Mouse (Mus musculus): ENCODE results near the gene 2210016L21Rik. TPM values are rescaled to one million over a fixed set of nuclear protein-coding genes. Genes with fewer than 3 reads are reported as not detected.
A peak's percentile ranks its signal among the peaks of the same experiment; 100 is the strongest.

2210016L21Rik gene
- total RNA-seq (2021) (10 to 100 TPM; 25.3 to 31.7 TPM), polyA plus RNA-seq (2012; rRNA removed) (10.2 and 12.5 TPM in 2 replicates)
- long read RNA-seq, transcript 2210016L21Rik-201 (6 exons, 2,607 nt): major isoform, 18 of 23 reads
- long read RNA-seq, partial matches to known transcripts: 1 of 23 reads
- long read RNA-seq, other reads (novel, unspliced or antisense): 4 of 23 reads

DNA sequence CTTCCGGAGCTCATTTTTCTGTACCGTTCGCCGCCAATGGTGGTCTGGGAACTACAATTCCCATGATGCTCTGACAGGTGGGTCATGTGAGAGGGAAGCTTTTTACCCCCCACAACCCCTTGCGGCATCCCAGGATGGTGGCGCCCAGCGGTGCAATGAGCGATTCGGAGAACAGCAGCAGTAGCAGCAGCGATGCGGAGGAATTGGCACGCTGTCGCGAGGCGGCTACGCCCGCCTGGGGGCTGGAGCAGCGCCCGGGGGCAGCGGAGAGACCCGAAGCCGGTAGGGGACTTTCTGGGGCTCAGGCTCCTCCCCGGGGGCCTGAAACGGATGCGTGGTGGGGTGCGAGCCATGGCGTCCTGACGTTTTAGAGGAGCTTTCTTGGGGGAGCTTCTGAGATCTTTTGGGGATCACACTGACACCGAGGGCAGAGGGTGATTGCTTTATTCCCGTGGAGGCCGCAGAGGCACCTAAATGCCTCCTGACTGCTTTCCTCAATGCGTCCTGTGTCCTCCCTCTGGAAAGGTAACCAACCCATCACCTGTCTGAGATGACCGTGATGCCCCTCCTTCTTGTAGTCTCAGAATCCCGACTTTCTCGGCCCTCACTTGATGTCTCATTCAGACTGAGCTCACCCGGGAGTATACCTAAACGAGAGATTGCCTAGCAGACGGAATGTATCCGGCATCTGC lies at the start of gene 2210016L21Rik:
Gene 2210016L21Rik, plus strand, starts transcription at position 85 of the 692 bp plus-strand sequence.
- peak within 1 kb of the TSS; percentile 94 for H3K4me3 ChIP-seq
- no peaks in the 10 kb centered on the region for H3K27me3 ChIP-seq (ENCODE audit: control insufficient read depth, insufficient read depth, low read length)
- TF ChIP-seq POLR2A (IDR thresholded peaks at IDR 0.05; ENCODE audit: insufficient read depth, low read depth, low read length) (peak; percentile 82), EP300 (IDR thresholded peaks at IDR 0.05; ENCODE audit: insufficient read depth, low read depth, low read length) (no peak), CTCF (IDR thresholded peaks at IDR 0.05) (peak; percentile 46)
- peak within 1 kb of the TSS; percentile 78 for H3K27ac ChIP-seq
- H3K9ac ChIP-seq (ENCODE audit: low read depth, low read length): peak within 1 kb of the TSS; percentile 66
- H3K4me1 ChIP-seq (ENCODE audit: control insufficient read depth, insufficient read depth, low read length): no peaks in the 10 kb centered on the region; the same call in 1 of the 2 replicates
- no peaks in the 10 kb centered on the region for H3K79me2 ChIP-seq (replicated peaks; ENCODE audit: control insufficient read depth, insufficient read depth, low read length)
- WGBS: 1% methylated on average over 39 of the region's 39 CpGs
- DNase-seq: peak; percentile 84 to 87
- H3K36me3 ChIP-seq (ENCODE audit: control insufficient read depth, insufficient read depth, low read length): peaks cover 2% of the 10 kb centered on the region; the same call in 1 of the 2 replicates
- intact Hi-C loops (cut with DNase I): no loop called here

GRCm38 (mm10) chr5:114895542-114895941 lies 46.4 kb upstream of the 2210016L21Rik start:
- no peaks in the 10 kb centered on the region for H3K36me3 ChIP-seq (ENCODE audit: control insufficient read depth, insufficient read depth, low read length)
- TF ChIP-seq CTCF (IDR thresholded peaks at IDR 0.05): no peak
- no peak for TF ChIP-seq EP300 (IDR thresholded peaks at IDR 0.05; ENCODE audit: insufficient read depth, low read depth, low read length)
- no peak for TF ChIP-seq POLR2A (IDR thresholded peaks at IDR 0.05; ENCODE audit: insufficient read depth, low read depth, low read length)
- H3K27me3 ChIP-seq (ENCODE audit: control insufficient read depth, insufficient read depth, low read length): no peaks in the 10 kb centered on the region
- intact Hi-C loops (cut with DNase I): loop anchor here (5.0 kb wide), 1 partner anchor 73 kb away; the partner anchor contains the start of gene 1500011B03Rik
- peaks cover 3% of the 10 kb centered on the region for H3K4me1 ChIP-seq (ENCODE audit: control insufficient read depth, insufficient read depth, low read length)
- DNase-seq: no peak
- no peak overlapping the region for H3K27ac ChIP-seq
- no peak overlapping the region for H3K4me3 ChIP-seq
- H3K79me2 ChIP-seq (replicated peaks; ENCODE audit: control insufficient read depth, insufficient read depth, low read length): no peaks in the 10 kb centered on the region
- WGBS: 91% methylated on average over 4 of the region's 4 CpGs
- no peak overlapping the region for H3K9ac ChIP-seq (ENCODE audit: low read depth, low read length)

DNA sequence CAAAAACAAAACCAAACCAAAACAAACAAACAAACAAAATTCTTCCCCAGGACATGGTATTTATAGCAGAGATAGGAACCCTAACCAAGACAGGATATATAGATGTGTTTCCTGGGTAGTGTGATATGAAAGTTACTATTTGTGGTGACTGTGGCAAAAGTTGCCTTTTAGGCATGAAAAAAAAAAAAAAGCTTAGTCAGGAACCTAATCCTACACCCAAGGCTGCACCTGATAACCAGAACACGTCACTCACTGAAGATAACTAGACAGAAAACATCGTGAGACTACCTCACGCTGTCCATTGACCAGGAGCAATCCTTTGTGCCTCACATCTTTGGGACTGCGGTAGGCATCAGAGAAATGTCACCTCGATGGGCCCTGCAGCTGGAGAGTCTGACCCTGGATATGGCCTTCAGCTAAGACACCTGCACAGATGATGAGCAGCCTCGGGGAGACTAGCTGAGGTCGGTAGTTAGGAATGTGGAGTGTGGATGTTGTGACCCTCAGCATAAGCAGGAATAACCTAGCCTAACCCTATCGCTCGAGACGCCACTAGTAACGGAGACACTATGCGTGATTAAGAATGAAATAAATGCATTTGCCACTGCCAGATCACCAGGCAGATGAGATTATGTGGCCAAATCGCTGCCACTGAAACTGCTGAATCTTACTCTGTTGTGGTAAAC lies 45.1 kb upstream of the 2210016L21Rik start, which contains the start of gene Oasl2:
Gene Oasl2, plus strand, starts transcription at position 249 of the 686 bp plus-strand sequence.
- DNase-seq: peak in 1 of 2 experiments; percentile 13
- no peaks in the 10 kb centered on the region for H3K27me3 ChIP-seq (ENCODE audit: control insufficient read depth, insufficient read depth, low read length)
- peaks cover 3% of the 10 kb centered on the region for H3K4me1 ChIP-seq (ENCODE audit: control insufficient read depth, insufficient read depth, low read length)
- TF ChIP-seq POLR2A (IDR thresholded peaks at IDR 0.05; ENCODE audit: insufficient read depth, low read depth, low read length) (no peak), CTCF (IDR thresholded peaks at IDR 0.05) (no peak), EP300 (IDR thresholded peaks at IDR 0.05; ENCODE audit: insufficient read depth, low read depth, low read length) (no peak)
- WGBS: 32% methylated on average over 13 of the region's 13 CpGs
- no peaks in the 10 kb centered on the region for H3K79me2 ChIP-seq (replicated peaks; ENCODE audit: control insufficient read depth, insufficient read depth, low read length)
- H3K36me3 ChIP-seq (ENCODE audit: control insufficient read depth, insufficient read depth, low read length): no peaks in the 10 kb centered on the region
- peak within 1 kb of the TSS; percentile 65 for H3K9ac ChIP-seq (ENCODE audit: low read depth, low read length)
- intact Hi-C loops (cut with DNase I): loop anchor here (5.0 kb wide), 1 partner anchor 75 kb away; the partner anchor contains the start of gene 1500011B03Rik
- H3K27ac ChIP-seq: peak within 1 kb of the TSS; percentile 94
- peak within 1 kb of the TSS; percentile 68 for H3K4me3 ChIP-seq

GRCm38 (mm10) chr5:114897374-114897793 lies 44.6 kb upstream of the 2210016L21Rik start:
- Histone ChIP-seq H3K4me1 (ENCODE audit: control insufficient read depth, insufficient read depth, low read length) (peaks cover 3% of the 10 kb centered on the region), H3K36me3 (ENCODE audit: control insufficient read depth, insufficient read depth, low read length) (no peaks in the 10 kb centered on the region), H3K27me3 (ENCODE audit: control insufficient read depth, insufficient read depth, low read length) (no peaks in the 10 kb centered on the region), H3K4me3 (peak overlapping the region; percentile 68), H3K27ac (peak overlapping the region; percentile 94), H3K79me2 (replicated peaks; ENCODE audit: control insufficient read depth, insufficient read depth, low read length) (no peaks in the 10 kb centered on the region), H3K9ac (ENCODE audit: low read depth, low read length) (peak overlapping the region; percentile 65)
- intact Hi-C loops (cut with DNase I): loop anchor here (5.0 kb wide), 1 partner anchor 75 kb away; the partner anchor contains the start of gene 1500011B03Rik
- peak; percentile 74 to 76 for DNase-seq
- TF ChIP-seq POLR2A (IDR thresholded peaks at IDR 0.05; ENCODE audit: insufficient read depth, low read depth, low read length) (peak; percentile 81), CTCF (IDR thresholded peaks at IDR 0.05) (no peak), EP300 (IDR thresholded peaks at IDR 0.05; ENCODE audit: insufficient read depth, low read depth, low read length) (0 out of 2 replicates have a peak, but pooled peaks have one; percentile 24)
- WGBS: 4% methylated on average over 7 of the region's 7 CpGs

DNA sequence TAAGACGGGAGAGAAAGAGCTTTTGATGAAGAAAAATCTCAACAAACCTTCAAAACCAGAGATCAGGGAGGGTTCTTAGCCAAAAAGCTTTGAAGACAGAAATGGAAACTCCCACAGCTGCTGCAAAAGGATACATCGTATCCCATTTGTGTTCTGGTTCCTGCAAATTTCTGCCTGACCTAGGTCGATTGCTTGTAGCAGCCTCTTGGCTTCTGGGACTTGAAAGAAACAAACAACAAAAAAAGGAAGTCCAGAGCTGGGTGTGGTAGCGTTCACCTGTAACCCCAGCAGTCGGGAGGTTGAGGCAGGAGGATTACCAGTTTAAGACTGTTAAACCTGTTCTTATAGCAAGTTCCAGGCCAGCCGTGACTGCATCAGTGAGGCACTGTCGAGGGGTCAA lies 43.1 kb upstream of the 2210016L21Rik start:
- intact Hi-C loops (cut with DNase I): loop anchor here (5.0 kb wide), 1 partner anchor 77 kb away; the partner anchor contains the start of gene 1500011B03Rik
- H3K27ac ChIP-seq: no peak overlapping the region
- H3K4me3 ChIP-seq: no peak overlapping the region
- no peak for TF ChIP-seq POLR2A (IDR thresholded peaks at IDR 0.05; ENCODE audit: insufficient read depth, low read depth, low read length)
- no peak for TF ChIP-seq CTCF (IDR thresholded peaks at IDR 0.05)
- no peak for TF ChIP-seq EP300 (IDR thresholded peaks at IDR 0.05; ENCODE audit: insufficient read depth, low read depth, low read length)
- DNase-seq: no peak
- H3K36me3 ChIP-seq (ENCODE audit: control insufficient read depth, insufficient read depth, low read length): no peaks in the 10 kb centered on the region
- H3K4me1 ChIP-seq (ENCODE audit: control insufficient read depth, insufficient read depth, low read length): peaks cover 3% of the 10 kb centered on the region
- no peaks in the 10 kb centered on the region for H3K79me2 ChIP-seq (replicated peaks; ENCODE audit: control insufficient read depth, insufficient read depth, low read length)
- H3K27me3 ChIP-seq (ENCODE audit: control insufficient read depth, insufficient read depth, low read length): no peaks in the 10 kb centered on the region
- H3K9ac ChIP-seq (ENCODE audit: low read depth, low read length): no peak overlapping the region
- WGBS: 55% methylated on average over 7 of the region's 7 CpGs

Data from heart, adult 2 months (tissue).